Mouse (Mus musculus): Measurements from ENCODE around the gene Fam57b.
"Not testable (repeated sequence)": the region's sequence is repeated elsewhere in the genome, so short reads cannot be mapped to it uniquely, and the experiment has no call there.

Gene Fam57b

DNA sequence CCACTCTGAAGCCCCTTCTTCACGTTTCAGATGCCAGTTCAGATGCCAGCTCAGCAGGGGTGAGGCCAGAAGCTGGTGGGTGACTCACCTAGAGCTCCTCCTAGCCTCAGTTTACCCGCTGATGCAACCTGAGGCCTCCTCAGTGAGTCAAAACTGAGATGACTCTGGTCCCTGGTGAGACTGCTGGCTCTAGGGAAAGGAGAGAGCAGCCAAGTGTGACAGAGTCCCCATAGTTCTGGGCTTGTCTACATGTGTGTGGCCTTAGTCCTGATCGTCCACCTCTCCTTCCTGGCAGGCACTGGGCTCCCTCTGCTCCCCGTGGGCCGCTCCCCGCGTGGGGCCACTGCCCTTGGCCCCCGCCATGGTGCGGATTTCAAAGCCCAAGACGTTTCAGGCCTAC, 20.0 kb upstream of the Fam57b start:
- no peak for DNase-seq (ENCODE audit: extremely low read depth, low read depth, low spot score)

DNA sequence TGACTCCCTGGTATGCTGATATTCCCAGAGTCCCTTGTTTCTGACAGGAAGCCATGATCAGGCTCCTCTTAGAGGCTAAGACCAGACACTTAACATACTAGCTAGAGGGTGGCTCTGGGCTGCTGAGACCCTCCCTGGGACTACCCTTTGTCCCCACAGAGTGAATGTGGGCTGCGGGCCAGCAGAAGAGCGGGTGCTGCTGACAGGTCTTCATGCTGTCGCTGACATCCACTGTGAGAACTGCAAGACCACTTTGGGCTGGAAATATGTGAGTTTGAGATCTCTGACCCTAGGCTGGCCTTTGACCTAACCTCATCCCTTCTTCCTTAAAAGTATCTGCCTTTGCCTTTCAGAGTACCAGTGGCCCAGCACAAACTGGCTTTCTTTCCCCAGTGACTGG, 19.3 kb upstream of the Fam57b start:
- no peak for DNase-seq (ENCODE audit: extremely low read depth, low read depth, low spot score)

DNA sequence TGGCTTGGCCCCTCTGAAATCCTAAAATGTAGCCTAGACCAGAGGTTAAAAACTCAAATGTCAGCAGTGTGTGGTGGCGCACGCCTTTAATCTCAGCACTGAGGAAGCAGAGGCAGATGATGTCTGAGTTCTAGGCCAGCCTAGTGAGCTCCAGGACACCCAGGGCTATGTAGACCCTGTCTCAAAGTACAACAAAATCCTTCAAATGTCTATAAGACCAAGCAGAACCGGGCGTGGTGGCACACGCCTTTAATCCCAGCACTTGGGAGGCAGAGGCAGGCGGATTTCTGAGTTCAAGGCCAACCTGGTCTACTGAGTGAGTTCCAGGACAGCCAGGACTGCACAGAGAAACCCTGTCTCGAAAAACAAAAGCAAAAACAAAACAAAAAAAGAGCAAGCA, 18.4 kb upstream of the Fam57b start:
- DNase-seq (ENCODE audit: extremely low read depth, low read depth, low spot score): not testable (repeated sequence)

DNA sequence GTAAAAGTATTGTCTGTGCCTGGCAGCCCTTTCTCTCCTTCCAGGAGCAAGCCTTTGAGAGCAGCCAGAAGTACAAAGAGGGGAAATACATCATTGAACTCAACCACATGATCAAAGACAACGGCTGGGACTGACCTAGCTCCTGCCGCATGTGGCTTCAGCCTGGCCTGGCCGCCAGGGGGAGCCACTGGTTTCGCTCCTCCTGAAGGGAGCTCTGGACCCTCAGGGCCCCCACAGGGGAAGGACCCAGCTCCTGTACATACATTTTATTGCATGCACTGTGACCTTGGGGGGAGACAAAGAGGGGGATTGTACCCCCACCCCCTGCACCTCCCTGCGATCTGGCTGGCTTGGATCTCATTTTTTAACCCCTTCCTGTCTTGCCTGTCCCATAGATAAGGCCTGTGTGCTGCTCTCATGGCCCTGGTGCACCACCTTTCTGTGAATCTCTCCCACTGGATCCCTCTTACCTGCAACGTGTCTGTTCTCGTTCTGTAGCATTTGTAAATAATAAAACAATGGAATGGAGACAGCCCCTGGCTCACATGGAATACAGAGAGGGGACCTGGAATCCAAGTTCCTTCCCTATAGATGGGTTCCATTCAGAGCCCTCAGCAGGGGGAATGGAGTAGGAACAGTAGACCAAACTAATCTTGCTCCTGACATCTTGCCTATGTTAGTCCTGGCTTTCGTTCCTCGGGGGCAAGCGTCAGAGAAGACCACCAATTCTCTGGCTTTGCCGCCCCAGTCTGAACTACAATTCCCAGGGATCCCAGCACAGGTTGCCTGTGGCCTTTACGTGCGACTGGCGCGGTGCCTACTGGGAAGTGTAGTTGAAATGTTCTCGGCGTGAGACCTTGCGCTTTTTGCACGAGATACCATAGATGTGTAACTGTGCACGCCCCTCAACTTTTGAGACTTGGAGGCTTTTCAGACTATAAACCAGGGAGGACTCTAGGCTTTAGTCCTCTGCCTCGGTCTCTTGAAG, 17.2 kb upstream of the Fam57b start:
- no peak for DNase-seq (ENCODE audit: extremely low read depth, low read depth, low spot score)

DNA sequence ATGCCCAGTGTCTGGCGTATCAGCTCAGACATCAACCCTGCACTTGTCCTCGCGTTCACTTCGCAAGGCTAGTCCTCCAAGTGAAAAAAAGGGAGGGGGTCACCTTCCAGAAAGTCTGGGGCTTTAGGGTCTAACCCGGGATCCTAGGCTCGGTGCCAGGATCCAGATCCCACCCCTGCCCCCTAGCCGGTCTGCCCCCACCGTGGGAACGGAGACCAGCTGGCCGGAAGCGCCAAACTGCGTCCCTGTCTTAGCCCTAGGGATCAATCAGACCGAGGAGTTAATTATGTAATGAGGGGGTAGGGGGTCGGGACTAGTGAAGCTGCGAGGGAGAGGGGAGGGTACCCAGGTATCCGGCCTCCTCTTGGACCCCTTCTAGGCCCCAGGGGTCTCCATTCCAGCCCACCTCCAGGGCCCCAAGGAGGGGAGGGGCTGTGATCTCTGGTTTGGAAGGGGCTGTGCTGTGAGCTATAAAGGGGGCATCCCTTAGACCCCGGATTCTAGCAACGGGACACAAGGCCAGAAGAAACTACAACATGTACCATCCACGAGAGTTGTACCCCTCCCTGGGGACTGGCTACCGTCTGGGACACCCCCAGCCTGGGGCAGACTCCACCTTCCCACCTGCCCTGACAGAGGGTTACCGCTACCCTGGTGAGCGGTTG, 16.4 kb upstream of the Fam57b start, which contains the start of gene Tbx6:
Tbx6 (plus strand) TSS at position 513 of the 665 bp plus-strand sequence.
- DNase-seq (ENCODE audit: extremely low read depth, low read depth, low spot score): no peak

DNA sequence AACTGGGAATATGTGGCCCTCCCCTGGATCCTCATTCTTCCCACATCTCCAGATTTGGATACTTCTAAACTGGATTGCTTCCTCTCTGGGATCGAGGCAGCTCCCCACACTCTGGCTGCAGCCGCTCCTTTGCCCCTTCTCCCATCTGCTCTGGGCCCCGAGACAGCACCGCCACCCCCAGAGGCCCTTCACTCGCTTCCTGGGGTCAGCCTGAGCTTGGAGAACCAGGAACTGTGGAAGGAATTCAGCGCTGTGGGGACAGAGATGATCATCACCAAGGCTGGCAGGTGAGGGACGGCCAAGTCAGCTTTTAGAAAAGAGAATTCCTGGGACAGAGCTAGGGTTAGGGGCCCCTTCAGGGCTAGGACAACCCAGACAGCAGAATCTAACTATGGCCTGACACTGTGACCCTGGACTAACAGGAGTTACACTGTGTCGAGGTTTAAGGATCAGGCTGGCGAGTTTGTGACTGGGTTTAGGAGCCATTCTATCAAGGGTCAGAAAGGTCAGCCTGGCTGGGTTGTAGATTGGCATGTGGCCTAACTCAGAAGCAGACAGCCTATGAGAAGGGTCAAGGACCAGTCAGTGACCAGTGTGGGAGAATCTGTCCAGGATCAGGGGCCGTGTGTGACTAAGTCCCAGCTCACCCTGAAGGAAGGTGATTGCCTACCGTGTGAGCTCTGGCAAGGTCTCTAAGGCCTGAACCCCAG, 15.7 kb upstream of the Fam57b start:
- no peak for DNase-seq (ENCODE audit: extremely low read depth, low read depth, low spot score)

DNA sequence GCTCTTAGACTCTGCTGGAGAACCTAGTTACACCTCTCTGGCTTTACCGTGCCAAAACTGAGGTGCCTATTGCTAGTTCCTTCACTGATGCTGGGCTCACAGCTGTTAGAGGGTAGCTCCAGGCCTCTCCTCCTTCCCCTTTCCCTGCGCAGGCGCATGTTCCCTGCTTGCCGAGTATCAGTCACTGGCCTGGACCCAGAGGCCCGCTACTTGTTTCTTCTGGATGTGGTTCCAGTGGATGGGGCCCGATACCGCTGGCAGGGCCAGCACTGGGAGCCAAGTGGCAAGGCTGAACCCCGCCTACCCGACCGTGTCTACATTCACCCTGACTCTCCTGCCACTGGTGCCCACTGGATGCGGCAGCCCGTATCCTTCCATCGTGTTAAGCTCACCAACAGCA, 14.8 kb upstream of the Fam57b start:
- DNase-seq (ENCODE audit: extremely low read depth, low read depth, low spot score): no peak

DNA sequence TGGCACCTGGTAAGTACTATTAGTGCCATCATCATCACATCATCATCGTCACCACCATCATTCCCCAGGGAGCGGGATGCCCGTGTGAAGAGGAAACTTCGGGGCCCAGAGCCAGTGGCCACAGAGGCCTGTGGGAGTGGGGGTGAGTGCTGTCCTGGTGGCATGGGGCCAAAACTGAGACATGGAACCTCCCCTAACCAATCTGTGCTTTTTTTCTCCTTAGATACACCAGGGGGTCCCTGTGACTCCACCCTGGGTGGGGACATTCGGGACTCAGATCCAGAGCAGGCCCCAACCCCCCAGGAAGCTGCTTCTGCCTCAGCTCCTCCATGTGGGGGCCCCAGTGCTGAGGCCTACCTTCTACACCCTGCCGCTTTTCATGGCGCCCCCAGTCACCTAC, 13.0 kb upstream of the Fam57b start:
- no peak for DNase-seq (ENCODE audit: extremely low read depth, low read depth, low spot score)

DNA sequence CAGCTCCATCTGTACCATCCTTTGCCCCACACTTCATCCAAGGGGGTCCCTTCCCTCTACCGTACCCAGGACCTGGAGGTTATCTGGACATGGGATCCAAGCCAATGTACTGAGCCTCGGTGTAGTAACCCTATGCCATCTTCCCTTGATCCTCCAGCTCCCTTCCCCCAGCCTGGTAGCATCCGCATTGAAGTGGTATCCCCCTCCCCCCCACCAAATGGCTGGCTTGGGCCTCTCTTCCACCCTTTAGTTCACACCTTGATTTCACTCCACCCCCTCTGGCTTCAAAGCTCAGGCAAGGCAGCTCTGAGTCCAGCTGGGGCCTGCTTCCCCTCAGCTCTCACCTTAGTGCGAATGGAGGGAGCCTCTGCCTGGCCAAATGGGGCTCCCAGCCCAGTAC, 12.4 kb upstream of the Fam57b start:
- DNase-seq (ENCODE audit: extremely low read depth, low read depth, low spot score): no peak

DNA sequence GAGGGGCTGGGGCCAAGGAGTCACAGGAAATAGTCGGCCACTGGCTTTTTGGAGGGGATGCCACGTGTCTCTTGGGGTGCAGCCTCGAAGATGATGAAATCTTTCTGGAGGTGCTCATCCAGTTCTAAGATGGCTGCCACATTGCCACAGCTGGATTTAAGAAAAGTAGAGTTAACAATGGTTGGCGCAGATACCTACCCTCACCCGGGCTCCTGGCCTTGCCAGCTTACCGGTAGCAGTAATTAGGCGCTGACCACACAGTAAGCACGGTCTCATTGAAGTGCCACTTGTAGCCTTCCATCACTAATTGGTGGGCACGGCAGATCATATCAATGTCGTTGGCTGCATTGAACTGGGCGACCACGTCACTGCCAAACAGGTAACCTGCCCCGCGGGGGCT, 11.3 kb upstream of the Fam57b start:
- no peak for DNase-seq (ENCODE audit: extremely low read depth, low read depth, low spot score)

DNA sequence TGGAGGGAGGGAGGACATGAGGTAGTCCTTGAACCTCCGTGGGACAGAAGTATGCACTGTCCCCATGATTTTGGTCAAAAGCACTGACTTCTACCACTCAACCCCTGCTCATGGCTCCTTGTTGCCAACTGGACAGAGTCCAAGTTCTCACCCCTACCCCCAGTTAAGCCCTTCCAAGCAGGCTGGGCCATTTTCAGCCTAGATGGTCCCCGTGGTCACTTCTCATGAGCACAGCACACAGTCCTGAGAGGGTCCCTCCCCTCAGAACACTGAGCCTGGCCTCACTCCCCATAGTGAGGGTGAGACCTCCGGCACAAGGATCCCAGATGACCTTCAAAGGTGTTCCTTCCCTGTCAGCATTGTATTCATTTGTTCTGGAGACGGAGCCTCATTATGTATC, 8.3 kb upstream of the Fam57b start:
- DNase-seq (ENCODE audit: extremely low read depth, low read depth, low spot score): no peak

DNA sequence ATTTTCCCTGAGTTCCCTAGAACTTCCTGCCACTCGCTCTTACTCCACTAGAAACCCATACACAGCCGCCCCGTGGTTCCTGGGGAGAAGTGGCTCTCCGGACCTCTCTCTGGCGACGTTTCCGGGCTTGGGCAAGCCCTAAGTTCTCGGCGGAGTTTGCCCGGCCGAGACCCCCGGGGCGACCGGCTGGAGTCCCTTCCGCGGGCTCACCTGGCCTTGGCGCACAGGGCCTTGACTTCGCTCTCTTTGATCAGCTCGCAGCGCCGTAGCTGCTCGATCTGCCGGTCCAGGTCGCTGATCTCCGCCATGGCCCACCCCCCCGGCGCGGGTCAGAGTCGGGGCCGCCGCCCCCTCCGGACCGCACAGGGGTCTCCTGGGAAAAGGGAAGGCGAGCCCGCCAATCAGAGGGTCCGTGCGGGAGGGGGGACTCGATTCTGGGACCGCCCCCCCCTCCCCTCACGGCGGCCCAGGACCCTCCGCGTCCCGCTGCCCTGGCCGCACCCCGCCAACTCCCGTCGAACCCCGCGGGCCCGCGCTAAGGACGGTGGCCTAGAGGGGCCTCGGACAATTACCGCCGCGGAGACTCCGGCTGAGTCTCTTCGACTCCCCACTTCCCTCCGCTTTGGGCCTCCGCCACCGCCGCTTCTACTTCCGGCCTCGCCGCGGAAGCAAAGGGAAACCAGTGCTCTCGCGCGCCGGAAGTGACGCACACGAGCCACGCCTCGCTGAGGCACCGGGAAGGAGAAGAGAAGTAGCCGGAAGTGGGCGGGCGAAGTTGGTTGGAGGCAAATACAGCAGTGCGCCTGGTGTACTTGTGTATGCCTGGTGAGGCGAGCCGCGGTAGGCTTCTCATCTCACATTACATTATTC, 5.4 kb upstream of the Fam57b start, which contains the start of gene Ppp4c:
Ppp4c (minus strand) TSS at position 646 of the 870 bp plus-strand sequence.
- DNase-seq (ENCODE audit: extremely low read depth, low read depth, low spot score): no peak

DNA sequence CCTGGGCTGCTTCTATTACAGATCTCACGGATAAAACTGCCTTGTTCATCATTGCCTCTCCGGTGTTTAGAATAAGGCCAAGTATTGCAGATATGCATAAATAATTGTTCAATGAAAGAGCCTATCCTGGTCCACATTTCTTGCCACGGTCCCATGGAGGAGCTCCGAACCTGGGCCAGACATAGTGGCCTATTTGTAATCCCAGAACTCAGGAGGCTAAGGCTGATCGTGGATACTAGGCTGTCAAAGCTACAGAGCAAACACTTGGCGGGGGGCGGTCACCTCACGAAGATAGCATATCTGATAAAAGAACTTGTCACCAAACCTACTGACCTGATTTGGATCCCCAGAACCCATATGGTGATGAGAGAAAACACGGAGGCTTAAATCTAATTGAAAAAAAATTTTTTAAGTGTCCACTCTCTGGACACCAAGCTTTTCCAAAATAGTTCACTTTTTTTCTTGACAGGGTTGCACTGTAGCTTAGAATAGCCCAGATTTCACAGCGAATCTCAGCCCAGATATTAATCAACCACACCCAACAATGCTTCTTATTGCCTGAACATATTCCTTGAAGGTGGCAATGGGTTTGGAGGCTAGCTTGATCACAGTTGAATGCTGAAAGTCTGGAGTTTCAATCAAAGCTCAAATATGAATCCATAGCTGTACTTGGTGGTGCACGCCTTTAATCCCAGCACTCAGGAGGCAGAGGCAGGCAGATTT, 4.6 kb upstream of the Fam57b start:
- no peak for DNase-seq (ENCODE audit: extremely low read depth, low read depth, low spot score)

DNA sequence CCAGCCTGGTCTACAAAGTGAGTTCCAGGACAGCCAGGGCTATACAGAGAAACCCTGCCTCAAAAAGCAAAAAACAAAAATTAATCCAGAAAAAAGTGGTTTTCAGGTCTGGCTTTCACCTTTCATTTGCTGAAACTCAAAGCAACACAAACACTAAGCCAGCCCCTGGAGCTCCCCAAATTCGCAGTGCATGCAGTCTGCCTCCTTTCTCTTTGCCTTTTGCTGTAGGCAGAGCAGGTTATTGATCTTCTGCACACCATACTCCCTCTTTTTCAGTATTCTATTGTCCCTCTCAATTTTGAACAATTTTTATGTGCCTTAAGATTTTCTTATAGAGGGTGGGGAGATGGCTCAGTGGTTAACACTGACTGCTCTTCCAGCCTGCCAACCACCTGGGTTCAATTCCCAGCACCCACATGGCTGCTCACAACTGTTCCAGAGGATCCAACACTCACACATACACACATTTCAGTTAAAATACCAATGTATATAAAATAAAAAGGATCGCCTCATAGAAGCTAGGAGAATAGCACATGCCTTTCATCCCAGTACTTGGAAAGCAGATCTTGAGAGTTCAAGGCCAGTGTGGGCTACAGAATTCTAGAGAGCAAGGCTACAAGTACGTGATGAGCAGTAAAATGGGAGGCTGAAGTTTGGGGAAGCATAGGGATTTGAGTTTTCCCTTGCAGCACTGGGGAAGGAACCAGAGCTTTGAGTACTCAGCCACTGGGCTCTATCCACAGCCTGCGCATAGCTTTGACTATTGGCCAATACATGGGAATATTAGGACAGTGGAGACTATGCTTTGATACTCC, 3.8 kb upstream of the Fam57b start:
- no peak for DNase-seq (ENCODE audit: extremely low read depth, low read depth, low spot score)

DNA sequence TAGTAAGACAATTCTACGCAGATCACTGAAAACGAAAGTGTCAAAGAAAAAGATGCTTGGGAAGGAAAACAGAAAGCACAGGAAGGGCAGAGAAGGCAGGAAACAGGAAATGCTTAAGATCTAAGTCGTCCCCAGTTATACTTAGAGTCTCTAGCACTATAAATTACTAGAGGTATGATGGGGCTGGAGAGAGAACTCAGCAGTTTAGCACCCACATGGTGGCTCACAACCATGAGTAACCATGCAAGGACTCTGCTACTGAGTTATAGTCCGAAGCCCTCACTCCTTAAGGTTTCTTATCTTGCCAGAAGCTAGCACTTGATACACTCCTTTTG, 3.2 kb upstream of the Fam57b start:
- no peak for DNase-seq (ENCODE audit: extremely low read depth, low read depth, low spot score)

DNA sequence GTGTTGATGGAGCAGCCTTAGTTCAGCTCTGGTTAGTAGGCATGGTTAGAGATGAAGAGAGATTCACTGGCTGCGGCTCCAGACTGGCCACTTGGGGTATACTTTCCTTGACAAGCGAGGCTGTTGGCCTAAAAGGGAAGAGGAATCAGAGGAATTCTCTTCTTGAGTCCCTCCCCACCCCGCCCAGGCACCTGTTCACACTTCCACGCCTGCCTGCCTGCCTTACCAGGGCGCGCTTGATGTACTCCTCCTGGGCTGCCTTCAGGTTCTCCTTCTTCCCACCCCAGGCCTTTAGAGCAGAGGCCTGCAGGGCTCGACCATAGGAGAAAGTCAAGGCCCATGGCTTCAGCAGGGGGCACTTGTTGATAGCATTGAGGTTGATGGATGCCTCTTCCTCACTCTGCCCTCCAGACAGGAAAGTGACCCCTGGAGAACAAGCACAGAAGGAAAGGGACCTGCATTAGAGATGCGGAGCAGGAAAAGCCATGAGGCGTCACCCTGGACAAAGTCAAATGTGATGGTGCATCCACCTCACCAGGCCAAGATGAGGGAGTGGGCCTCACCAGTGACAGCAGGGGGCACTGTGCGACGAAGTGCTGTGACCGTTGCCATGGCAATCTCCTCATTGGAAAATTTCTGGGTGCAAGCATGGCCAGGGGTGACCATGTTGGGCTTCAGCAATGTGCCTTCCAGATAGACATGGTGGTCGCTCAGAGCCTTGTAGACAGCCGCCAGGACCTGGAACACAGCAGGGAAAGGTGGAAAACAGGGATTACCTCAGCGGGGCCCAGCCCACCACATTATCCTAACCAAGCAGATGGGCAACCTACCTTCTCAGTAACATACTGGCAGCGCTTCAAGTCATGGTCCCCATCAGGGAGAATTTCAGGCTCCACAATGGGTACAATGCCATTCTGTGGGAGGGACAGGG, 1.8 kb upstream of the Fam57b start:
- DNase-seq (ENCODE audit: extremely low read depth, low read depth, low spot score): no peak

DNA sequence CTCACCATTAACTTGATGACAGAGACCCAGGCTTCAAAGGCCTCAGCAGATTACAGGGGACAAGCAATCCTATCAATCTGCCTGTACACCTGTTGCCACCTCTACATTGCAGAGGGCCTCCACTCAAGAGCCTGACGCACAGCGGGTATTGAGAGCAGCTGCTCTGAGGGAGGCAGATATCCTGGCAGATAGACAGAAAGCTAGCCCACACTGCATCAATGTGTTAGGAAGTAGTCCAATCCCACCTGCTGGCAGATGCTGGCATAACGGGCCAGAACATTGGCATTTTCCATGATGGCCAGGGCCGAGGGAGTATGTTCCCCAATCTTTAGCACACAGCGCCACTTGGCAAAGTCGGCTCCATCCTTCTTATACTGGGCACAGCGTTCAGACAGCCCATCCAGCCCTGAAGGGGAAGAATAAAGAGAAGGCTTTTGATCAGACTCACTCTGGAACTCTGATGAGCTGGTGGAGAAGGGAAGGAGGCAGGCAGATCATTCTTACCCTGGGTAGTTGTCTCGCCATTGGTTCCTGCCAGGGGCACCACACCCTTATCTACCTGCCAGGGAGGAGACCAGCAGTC, 1.0 kb upstream of the Fam57b start:
- no peak for DNase-seq (ENCODE audit: extremely low read depth, low read depth, low spot score)

Data from fat pad, adult 2 months (tissue).